Mouse (Mus musculus) gastrocnemius, adult 18-20 months (tissue): ENCODE data around the gene Ilk. TPM values are rescaled to one million over a fixed set of nuclear protein-coding genes. Genes with fewer than 3 reads are reported as not detected.
A peak's percentile ranks its signal among the peaks of the same experiment; 100 is the strongest.
"Not testable (repeated sequence)": the region's sequence is repeated elsewhere in the genome, so short reads cannot be mapped to it uniquely, and the experiment has no call there.

Source experiments
- DNase-seq: peaks from one replicate; pipeline ENCODE4 v3.0.0; 2021; ENCODE audit warnings: low spot score
- long read RNA-seq, 2 experiments: library from polyadenylated mRNA; stranded (forward); transcript quantifications; one replicate each; pipeline ENCODE4 v2.0.0; 2021
- total RNA-seq, 2 experiments: library from RNA; stranded (reverse); gene quantifications; 2 replicates each; pipeline ENCODE4 v1.2.3; 2021

Gene Ilk
- total RNA-seq = 10 to 100 TPM; 38.4 to 44.4 TPM
- long read RNA-seq, experiment 1, transcript Ilk-201 (13 exons, 1,795 nt) = major isoform, 34 of 45 reads
- long read RNA-seq, experiment 1, partial matches to known transcripts = 5 of 45 reads
- long read RNA-seq, experiment 1, other reads (novel, unspliced or antisense) = 3 of 45 reads
- long read RNA-seq, experiment 2, transcript Ilk-201 (13 exons, 1,795 nt) = major isoform, 35 of 47 reads
- long read RNA-seq, experiment 2, partial matches to known transcripts = 6 of 47 reads
- long read RNA-seq, experiment 2, other reads (novel, unspliced or antisense) = 3 of 47 reads

DNA sequence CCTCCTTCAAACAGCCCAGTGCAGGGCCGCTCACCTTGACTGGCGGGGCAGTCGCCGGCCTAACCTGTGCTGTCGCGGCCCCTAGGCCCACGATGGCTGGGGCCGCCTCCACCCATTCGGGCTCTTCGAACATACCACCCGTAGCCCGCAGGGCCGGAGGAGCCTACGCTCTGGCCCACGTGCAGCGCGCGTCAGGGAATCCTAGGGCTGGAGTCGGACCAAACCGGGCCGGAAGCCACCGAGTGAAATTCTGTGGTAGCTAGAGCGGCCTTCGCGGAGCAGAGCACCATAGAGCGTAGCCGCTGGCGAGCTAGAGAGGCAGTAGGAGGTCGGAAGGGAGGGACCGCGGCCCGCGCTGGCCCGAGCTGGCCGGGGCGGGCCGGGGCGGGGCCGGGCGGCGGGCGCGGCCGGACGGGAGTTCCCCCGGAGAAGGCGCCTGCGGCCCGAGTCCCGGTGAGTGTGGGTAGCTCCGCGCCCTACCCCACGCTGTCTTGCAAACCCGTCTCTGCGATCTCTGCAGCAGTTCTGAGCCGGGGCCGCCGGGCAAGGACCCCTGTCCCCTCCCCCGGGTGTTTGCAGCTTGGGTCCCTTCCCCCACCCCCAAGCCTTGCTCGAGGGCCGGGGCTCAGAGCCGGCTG lies at the start of gene Ilk:
Gene Ilk (plus strand): TSS at position 329 of the 638 bp plus-strand sequence.
- peak; percentile 95 for DNase-seq

DNA sequence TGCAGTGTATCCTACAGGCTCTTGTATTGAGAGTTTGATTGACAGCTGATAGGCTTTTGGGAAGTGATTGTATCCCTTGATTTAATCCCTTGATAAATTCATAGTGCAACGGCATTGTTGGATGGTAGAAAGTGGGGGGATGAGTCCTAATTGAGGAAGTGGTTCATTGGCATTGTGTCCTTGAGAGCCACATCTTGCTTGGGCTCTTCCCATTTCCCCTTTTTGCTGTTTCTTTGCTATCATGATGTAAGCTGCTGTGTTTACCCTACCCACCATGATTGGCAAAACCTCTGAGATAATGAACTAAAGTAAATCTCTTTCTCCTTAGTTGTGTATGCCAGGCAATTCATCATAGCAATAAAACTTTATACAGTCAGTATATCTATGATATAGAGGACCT lies 45.5 kb upstream of the Ilk start:
- no peak for DNase-seq

DNA sequence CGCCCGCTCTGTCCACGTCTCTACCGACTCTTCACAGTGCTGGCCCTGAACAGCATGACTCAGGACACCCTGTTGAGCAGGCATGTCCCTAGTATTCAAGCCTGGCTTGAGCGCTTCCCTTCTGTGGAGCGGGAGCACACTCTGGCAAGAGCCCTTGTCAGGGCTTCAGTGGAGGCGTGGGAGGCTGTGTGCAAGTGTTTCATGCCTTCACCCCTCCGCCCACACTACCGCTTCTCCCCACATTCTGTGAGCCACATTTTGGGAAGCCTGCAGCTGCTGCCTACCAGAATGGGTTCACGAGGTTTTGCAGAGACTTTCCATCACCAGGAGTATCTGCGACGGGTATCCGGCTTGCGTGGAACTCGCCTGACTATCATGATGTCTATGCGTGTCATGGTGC lies 33.2 kb upstream of the Ilk start:
- DNase-seq = no peak

DNA sequence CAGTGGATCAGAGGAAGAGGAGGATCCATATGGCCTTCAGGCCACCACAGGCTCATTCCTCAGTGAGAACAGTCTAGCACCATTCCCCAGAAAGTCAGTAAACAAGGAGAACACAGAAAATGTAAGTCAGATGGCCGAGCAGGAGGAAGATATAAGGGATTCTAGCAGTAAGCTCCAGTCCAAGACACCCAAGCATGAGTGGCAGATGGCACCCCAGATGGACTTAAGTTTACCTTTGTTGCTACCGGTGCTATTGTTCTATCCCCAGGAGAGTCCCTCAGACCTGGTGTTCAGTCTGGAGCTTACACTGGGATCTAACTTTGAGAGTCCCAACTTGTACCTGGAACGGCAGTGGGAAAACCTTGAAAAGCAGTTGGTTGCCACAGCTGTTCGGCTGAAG lies 32.6 kb upstream of the Ilk start:
- no peak for DNase-seq

DNA sequence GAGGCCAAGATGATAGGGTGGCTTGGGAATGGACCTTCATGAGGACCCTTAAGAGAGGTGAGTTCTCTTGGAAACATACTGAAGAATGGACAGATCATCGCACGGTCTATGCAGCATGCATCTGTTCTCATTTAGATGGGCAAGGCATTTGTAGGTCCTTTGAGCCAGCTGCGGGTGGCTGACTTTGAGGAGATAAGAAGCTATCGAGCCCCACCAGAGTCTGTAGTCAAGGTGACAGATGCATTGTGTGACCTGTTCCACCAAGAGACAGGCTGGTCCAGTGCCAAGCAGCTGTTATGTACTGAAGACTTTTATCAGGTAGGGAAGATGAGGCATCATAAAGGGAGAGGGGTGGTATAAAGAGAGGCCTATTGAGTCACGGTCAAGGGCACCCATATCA lies 27.7 kb upstream of the Ilk start:
- DNase-seq = no peak

DNA sequence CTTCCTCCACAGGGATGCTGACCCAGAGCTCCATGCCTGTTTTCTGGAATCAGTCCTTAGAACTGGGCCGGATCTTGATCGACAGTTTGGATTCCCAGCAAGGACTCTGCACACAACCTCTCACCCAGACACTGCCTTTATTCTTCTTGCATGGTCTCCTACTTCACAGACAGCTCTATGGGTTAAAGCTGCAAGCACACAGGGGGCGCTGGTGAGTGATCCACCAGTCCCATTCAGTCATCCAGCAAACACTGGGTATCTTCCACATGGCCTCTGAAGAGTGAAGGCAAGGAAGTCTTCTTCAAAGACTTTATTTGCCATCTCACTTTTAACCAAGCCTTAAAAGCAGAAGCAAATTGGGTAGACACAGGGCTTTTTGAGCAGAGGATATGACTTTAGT lies 21.0 kb upstream of the Ilk start:
- no peak for DNase-seq

DNA sequence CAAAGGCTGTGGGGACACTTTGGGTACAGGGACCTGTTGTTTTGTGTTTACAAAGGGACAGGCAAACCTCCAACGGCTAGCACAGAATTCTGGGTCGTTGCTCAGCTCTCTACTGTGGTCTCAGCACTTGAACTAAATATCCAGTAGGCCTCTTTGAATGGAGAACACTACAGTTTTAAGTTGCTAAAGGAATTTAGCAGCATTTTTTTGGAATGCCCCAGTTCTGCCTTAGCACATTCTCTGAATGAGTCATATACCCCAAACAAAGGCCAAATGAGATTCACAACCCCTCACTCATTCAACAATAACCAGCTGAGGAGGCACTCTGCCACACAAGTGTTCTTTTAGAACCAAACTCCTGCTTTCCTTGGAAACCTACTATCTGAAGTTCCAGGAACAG lies 14.5 kb upstream of the Ilk start:
- DNase-seq = no peak

DNA sequence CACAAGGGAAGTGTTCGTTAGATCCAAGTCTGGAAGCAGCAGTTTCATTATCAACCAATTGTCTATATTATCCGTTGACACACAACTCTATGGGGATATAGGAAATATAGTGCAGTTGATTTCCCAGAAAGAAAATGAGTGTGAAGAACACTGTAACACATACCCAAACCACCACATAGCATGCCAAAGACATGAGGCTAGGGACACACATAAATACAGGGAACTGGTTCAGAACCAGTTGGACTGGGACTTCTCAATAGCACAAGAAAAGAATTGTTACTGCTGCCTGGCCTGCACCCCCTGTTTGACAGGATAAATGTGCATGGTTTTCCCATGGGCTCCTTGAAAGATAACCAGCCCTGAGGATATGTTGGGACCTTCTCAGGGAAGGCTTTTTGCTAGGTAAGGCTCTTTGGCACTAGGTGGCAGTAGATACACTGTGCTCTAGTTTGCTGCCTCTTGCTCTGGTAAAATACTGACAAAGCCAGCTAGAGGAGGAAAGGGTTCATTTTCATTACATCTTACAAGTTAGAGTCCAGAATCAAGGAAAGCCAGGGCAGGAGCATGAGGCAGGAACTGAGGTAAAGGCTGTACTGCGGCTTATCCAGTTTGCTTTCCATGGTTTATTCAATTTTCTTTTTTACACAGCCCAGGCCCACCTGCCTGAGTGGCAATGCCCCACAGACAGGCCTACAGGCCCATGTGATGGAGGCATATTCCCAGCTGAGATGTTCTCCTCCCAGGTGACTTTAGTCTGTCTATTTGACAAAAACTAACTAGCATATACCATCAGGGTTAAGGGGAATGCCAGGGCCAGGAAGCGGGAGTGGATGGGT lies 10.0 kb upstream of the Ilk start:
- DNase-seq = peak; percentile 55

DNA sequence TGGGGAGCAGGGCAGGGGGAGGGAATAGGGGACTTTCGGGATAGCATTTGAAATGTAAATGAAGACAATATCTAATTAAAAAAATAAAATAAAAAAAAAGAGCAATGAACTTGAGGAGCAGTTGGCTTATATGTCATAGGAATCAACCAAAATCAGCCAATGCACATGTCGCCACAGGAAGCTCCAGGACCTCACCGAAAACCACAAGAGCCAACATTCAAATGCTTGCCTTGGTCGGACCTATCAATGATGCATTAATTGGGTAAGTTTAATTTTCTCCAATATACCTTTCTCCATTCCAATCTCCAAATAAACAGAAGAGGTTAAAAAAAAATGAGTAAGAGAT lies 9.4 kb upstream of the Ilk start:
- DNase-seq = no peak

DNA sequence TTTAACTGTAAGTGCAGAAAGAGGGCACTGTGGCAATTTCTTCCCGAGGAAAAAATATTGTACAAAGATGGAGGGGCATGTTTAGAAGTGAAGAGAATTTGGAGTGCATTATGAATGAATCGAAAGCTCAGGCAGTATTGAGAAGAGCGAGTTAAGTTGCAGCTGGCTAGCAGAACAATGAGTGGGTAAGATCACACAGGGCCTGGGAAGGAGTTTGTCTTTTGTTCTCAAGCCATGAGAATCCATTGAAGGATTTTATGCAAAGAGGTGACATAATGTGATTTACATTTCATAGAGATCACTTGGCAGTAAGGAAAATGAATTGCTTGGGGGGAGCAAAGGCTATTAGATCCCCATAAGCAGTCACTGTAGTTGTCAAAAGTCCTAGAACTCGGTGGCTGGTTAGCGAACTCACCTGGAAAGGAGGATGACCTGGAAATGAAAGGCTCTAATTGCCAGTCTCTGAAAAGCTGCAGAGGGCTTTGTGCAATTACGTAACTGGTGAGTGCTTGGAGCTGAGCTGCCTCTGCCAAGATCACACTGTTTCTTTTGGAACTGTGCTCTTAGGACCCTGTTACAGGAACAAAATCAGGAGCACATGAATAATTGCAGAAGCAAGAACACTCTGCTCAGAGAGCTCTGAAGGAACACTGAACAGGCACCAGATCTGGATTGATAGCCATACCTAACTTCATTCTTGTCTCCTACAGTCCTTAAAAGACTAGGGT lies 7.5 kb upstream of the Ilk start:
- no peak for DNase-seq

DNA sequence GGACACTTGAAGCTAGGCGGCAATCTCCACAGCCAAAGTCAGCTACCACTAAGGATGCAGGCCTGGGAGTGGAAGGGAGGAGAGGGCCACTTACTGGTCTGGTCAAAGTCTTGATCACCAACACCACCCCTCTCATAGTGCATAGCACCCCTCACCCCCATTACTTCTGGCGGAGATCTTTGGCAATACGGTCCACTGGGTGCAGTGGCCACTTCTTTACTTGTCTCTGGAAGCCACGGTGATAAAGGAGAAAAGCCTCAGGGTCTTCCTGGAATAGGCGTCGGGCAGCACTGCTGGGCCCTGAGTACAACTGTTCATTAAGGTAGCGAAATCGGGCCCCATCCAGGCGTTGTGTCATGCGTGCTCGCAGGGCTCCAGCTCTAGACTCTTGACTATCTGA lies 2.6 kb upstream of the Ilk start:
- no peak for DNase-seq

DNA sequence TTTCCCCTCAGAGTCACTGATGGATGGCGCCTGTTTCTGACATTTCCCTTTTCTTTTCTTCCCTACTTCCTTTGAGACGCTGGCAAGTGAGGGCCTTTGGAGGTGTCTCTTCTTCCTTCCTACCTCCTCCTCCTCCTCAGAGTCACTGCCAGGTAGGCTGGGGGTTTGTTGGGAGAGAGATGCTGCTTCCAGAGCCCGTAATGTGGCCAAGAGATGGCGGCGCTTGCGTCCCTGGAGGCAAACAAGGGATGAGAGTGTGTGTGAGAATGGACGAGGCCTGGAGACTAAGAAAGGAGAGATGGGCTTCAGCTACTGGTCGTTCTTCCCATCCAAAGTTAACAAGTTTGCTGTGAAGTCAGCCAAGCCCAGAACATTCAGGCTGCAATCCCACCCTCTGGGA lies 1.6 kb upstream of the Ilk start:
- no peak for DNase-seq

DNA sequence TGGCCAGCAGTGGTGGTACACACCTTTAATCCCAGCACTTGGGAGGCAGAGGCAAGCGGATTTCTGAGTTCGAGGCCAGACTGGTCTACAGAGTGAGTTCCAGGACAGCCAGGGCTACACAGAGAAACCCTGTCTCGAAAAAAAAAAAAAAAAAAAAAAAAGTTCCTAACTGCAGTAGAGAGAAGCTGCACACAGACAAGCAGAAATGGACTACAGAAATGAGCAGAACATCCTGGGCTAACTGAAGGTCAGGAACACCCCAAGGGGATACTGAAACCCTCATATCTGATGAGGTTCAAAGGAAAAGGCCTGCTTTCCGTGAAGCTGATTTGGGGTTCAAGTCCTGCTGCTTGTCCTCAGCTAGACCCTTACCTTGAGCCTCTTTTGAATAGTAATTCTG lies 928 bp upstream of the Ilk start:
- not testable (repeated sequence) for DNase-seq

DNA sequence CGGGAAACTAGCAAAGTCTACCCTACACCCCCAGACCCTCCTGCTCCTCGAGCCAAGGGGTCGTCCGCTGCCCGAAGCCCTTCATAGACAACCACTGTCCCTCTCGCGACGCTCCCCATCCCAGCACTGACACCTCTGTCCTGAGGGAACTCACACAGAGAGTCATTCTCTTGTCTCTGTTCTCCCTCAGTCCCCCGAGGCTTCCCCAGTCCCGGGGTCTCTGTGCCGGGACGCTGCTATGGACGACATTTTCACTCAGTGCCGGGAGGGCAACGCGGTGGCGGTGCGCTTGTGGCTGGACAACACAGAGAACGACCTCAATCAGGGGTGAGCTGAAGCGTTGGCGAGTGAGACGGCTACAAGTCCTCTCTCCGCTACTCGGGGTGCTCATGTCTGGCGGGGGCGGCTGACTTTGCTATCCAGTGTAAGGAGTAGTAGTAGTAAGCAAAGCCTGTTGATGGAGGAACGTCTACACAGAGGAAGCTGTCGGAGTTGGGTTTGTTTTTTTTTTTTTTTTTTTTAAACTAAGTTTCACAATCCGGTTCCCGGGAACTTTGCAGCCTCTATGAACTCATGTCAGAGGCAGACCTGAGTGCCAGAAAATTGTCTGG lies 624 bp downstream of the Ilk start, which contains the start of gene Rrp8:
Gene Rrp8 (minus strand): TSS at position 475 of the 611 bp plus-strand sequence.
- DNase-seq = peak; percentile 39

DNA sequence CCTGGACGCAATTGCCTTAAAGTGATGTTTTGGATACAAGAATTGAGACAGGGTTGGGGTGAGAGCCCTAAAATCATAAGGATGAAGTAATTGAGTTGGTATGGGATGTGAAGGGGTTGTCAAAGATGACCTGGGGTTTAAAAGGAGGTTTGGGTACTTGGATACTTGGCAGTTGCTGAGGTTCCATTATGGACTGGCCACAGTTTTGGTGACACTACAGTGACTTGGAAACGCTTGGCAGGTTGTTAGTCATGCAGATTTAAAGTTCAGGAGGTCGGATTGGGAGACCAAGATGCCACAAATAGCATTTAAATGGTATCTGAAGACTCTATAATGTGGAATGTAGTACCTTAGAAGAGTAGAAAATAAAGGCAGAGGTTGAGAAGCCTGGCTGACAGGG lies 1.3 kb downstream of the Ilk start:
- DNase-seq = no peak

DNA sequence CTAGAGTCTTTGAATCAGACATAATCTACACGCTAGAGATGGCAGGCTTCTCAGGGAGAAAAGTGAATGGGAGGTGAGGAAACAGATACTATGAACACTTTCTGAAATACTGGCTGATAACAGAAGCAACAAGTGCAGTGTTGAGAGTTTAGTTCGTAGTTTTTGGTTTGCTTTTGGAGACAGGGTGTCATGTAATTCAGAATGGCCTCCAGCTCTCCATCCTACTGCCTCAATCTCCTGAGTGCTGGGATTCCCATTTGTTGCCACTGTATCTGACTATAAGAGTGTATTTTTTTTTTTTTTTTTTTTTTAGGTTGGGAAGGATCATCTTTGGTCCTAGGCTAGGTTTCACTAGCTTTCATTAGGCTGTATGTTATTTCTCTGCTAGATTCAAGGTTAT lies 1.9 kb downstream of the Ilk start:
- no peak for DNase-seq

DNA sequence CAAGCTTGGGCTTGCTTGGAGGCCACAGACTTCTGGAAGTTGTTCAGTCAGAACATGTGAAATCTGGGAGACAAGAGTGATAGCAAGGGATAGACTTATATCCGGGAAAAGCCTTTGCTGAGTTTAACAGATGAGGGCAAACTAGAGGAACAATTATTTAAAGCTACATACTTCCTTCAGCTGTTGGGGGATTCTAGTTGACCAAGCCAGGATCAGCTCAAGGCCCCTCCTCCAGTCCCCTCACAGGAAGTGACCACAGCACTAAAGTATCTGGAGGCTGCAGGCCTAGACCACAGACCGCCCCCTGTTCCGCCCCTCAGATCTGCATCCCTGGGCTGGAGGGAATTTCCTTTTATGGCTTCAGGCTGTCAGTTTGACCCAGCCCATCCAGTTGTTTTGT lies 2.6 kb downstream of the Ilk start:
- peak; percentile 69 for DNase-seq

DNA sequence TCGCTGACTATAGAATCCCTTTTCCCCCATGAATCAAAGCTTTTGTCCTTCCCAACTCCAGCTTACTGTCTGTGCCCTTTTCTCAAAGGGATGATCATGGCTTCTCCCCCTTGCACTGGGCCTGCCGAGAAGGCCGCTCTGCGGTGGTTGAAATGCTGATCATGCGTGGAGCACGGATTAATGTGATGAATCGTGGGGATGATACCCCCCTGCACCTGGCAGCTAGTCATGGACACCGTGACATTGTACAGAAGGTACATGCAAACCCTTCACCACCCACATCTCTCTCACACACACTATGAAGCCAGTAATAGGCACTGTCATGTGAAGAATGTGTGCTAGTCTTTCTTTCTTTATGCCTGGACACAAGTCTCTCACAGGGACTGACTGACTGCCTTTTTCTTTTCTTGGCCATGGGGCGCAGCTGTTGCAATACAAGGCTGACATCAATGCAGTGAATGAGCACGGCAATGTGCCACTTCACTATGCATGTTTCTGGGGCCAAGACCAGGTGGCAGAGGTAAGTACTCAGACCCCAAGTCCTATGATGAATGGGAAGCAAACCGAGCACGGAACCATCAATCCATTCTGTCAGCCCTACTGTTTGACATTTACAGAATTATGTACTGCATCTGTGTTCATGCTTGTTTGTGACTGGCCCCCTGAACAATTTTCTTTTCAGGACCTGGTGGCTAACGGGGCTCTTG lies 3.9 kb downstream of the Ilk start:
- no peak for DNase-seq

DNA sequence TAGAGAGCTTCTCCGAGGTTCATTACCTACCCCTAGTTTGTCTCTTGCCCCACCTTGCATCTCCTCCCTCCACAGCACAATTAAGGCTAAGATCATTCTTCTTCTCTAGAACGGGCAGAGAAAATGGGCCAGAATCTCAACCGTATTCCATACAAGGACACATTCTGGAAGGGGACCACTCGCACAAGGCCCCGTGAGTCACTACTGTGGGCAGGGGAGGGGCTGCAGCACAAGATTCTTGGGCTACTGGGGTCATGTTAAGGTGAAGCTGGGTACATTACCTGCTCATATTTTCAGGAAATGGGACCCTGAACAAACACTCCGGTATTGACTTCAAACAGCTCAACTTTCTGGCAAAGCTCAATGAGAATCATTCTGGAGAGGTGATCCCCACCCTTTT lies 4.5 kb downstream of the Ilk start:
- DNase-seq = no peak

DNA sequence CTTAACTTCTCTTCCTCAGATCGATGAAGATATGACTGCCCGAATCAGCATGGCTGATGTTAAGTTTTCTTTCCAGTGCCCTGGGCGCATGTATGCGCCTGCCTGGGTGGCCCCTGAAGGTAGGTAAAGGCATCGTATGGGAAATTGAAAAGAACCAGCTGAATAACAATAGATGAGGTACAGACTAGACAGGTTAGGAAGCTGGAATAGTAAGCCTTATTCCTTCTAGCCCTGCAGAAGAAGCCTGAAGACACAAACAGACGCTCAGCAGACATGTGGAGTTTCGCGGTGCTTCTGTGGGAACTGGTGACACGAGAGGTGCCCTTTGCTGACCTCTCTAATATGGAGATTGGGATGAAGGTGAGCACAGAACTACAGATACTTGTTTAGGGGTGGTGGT lies 5.6 kb downstream of the Ilk start:
- no peak for DNase-seq
